Comparison of ENCODE assay signal across 12 mouse cellular contexts in the genomic region with DNA sequence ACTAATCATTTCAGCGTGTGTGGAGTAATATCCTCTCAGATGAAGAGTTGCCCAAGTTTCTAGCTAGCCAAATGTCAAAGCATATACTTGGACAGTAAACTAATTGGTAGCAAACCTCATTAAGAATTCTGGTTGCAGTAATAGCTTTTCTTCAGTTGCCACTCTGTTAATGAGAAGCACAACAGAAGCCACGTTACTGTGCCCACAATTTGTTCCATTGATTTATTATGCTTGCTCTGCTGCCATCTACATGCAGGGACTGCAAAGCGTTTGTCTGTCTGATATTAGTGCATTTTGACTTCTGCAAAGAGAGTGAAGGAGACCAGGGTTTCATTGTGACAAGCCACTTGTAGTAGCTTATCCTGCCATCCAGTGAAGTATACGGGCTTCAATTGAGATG. TPM values are rescaled to one million over a fixed set of nuclear protein-coding genes. Genes with fewer than 3 reads are reported as not detected.
A peak's percentile ranks its signal among the peaks of the same experiment; 100 is the strongest.
DNase-seq lines count a peak whose midpoint lies in the region; ATAC-seq lines count a peak whose summit lies in the region.
"Had no signal": no experiment of that assay in that cellular context is flagged by ENCODE, and none has a peak within 500 bp of the region (broad histone marks: within the 10 kb centered on the region; RNA-seq: fewer than 3 reads in every experiment).

No protein-coding gene starts in this region.

- no peaks in the 10 kb centered on the region for H3K9me3 ChIP-seq in forebrain, embryonic 12.5 days
- H3K9me3 ChIP-seq in forebrain, embryonic 11.5 days (ENCODE audit: control insufficient read depth, low read length), result no peaks in the 10 kb centered on the region
- no peaks in the 10 kb centered on the region for H3K9me3 ChIP-seq in midbrain, embryonic 14.5 days (ENCODE audit: control insufficient read depth, low read length)
- no peaks in the 10 kb centered on the region for H3K9me3 ChIP-seq in midbrain, embryonic 13.5 days
- H3K9me3 ChIP-seq in forebrain, embryonic 16.5 days (ENCODE audit: control insufficient read depth, low read length), result no peaks in the 10 kb centered on the region
- H3K9me3 ChIP-seq in intestine, embryonic 15.5 days, result no peaks in the 10 kb centered on the region
- H3K9me3 ChIP-seq: heart, embryonic 10.5 days; liver, embryonic 13.5 days had no signal

- DNase-seq in forebrain, embryonic 11.5 days (ENCODE audit: low spot score), result no peak
- DNase-seq in midbrain, embryonic 14.5 days, result peak; percentile 63
- DNase-seq in retina, embryonic 14.5 days (ENCODE audit: low spot score), result peak; percentile 58
- DNase-seq in B cell, adult 2 months, result no peak
- DNase-seq: liver, embryonic 13.5 days had no signal

- no peaks in the 10 kb centered on the region for H3K4me1 ChIP-seq in forebrain, embryonic 12.5 days
- no peaks in the 10 kb centered on the region for H3K4me1 ChIP-seq in forebrain, embryonic 11.5 days (replicated peaks; ENCODE audit: control insufficient read depth, insufficient read depth, low read length)
- H3K4me1 ChIP-seq in midbrain, embryonic 14.5 days (ENCODE audit: control insufficient read depth, insufficient read depth, low read length), result no peaks in the 10 kb centered on the region
- H3K4me1 ChIP-seq in midbrain, embryonic 13.5 days (replicated peaks), result no peaks in the 10 kb centered on the region
- 0 out of 2 replicates have a peak, but pooled peaks cover 5% of the 10 kb centered on the region for H3K4me1 ChIP-seq in forebrain, embryonic 16.5 days (replicated peaks; ENCODE audit: control insufficient read depth, insufficient read depth, low read length)
- no peaks in the 10 kb centered on the region for H3K4me1 ChIP-seq in intestine, embryonic 15.5 days (replicated peaks)
- H3K4me1 ChIP-seq: heart, embryonic 10.5 days; liver, embryonic 13.5 days had no signal

- ATAC-seq in forebrain, embryonic 12.5 days (ENCODE audit: low FRiP score), result peak; percentile 46; the same call in 1 of the 2 replicates
- ATAC-seq in forebrain, embryonic 11.5 days (replicated peaks; ENCODE audit: low FRiP score), result no peak
- no peak for ATAC-seq in midbrain, embryonic 14.5 days (ENCODE audit: low FRiP score, low TSS enrichment)
- ATAC-seq in midbrain, embryonic 13.5 days, result no peak
- peak; percentile 91 for ATAC-seq in forebrain, embryonic 16.5 days
- no peak for ATAC-seq in intestine, embryonic 15.5 days
- ATAC-seq: CD4-positive, CD25-positive, alpha-beta regulatory T cell, adult 4 months had no signal

- 54% methylated on average over 4 of the region's 4 CpGs for WGBS in forebrain, embryonic 12.5 days
- WGBS in forebrain, embryonic 11.5 days, result 57% methylated on average over 4 of the region's 4 CpGs
- 53% methylated on average over 4 of the region's 4 CpGs for WGBS in midbrain, embryonic 14.5 days
- WGBS in midbrain, embryonic 13.5 days, result 62% methylated on average over 4 of the region's 4 CpGs
- 20% methylated on average over 4 of the region's 4 CpGs for WGBS in forebrain, embryonic 16.5 days
- WGBS in intestine, embryonic 15.5 days, result 39% methylated on average over 4 of the region's 4 CpGs

- H3K27ac ChIP-seq in forebrain, embryonic 12.5 days, result no peak overlapping the region
- no peak overlapping the region for H3K27ac ChIP-seq in forebrain, embryonic 11.5 days (ENCODE audit: low read depth, low read length)
- H3K27ac ChIP-seq in midbrain, embryonic 14.5 days (replicated peaks; ENCODE audit: low read depth, low read length), result no peak overlapping the region
- H3K27ac ChIP-seq in midbrain, embryonic 13.5 days, result no peak overlapping the region
- H3K27ac ChIP-seq in forebrain, embryonic 16.5 days (ENCODE audit: low read length), result no peak overlapping the region
- H3K27ac ChIP-seq in intestine, embryonic 15.5 days, result no peak overlapping the region
- H3K27ac ChIP-seq: heart, embryonic 10.5 days; liver, embryonic 13.5 days had no signal

- no peak overlapping the region for H3K4me2 ChIP-seq in forebrain, embryonic 12.5 days
- no peak overlapping the region for H3K4me2 ChIP-seq in forebrain, embryonic 11.5 days (ENCODE audit: low read depth, low read length, severe bottlenecking)
- H3K4me2 ChIP-seq in midbrain, embryonic 14.5 days (ENCODE audit: low read length), result no peak overlapping the region
- H3K4me2 ChIP-seq in midbrain, embryonic 13.5 days (replicated peaks), result no peak overlapping the region
- no peak overlapping the region for H3K4me2 ChIP-seq in forebrain, embryonic 16.5 days (ENCODE audit: low read length)
- H3K4me2 ChIP-seq in intestine, embryonic 15.5 days (replicated peaks), result no peak overlapping the region
- H3K4me2 ChIP-seq: liver, embryonic 13.5 days had no signal

- no peak overlapping the region for H3K9ac ChIP-seq in forebrain, embryonic 12.5 days
- H3K9ac ChIP-seq in forebrain, embryonic 11.5 days (ENCODE audit: low read length), result no peak overlapping the region
- no peak overlapping the region for H3K9ac ChIP-seq in midbrain, embryonic 14.5 days (replicated peaks; ENCODE audit: low read length)
- H3K9ac ChIP-seq in midbrain, embryonic 13.5 days (replicated peaks), result no peak overlapping the region
- H3K9ac ChIP-seq in forebrain, embryonic 16.5 days (replicated peaks; ENCODE audit: low read depth, low read length), result no peak overlapping the region
- H3K9ac ChIP-seq in intestine, embryonic 15.5 days, result no peak overlapping the region
- H3K9ac ChIP-seq: liver, embryonic 13.5 days had no signal

- H3K27me3 ChIP-seq in forebrain, embryonic 12.5 days, result no peaks in the 10 kb centered on the region
- no peaks in the 10 kb centered on the region for H3K27me3 ChIP-seq in forebrain, embryonic 11.5 days (ENCODE audit: control insufficient read depth, insufficient read depth, low read length)
- H3K27me3 ChIP-seq in midbrain, embryonic 14.5 days (ENCODE audit: control insufficient read depth, insufficient read depth, low read length), result no peaks in the 10 kb centered on the region
- no peaks in the 10 kb centered on the region for H3K27me3 ChIP-seq in midbrain, embryonic 13.5 days
- H3K27me3 ChIP-seq in forebrain, embryonic 16.5 days (replicated peaks; ENCODE audit: control insufficient read depth, insufficient read depth, low read length), result no peaks in the 10 kb centered on the region
- no peaks in the 10 kb centered on the region for H3K27me3 ChIP-seq in intestine, embryonic 15.5 days (replicated peaks)
- H3K27me3 ChIP-seq: liver, embryonic 13.5 days had no signal

- no peak overlapping the region for H3K4me3 ChIP-seq in forebrain, embryonic 12.5 days (replicated peaks)
- no peak overlapping the region for H3K4me3 ChIP-seq in forebrain, embryonic 11.5 days (ENCODE audit: low read depth, low read length)
- no peak overlapping the region for H3K4me3 ChIP-seq in midbrain, embryonic 14.5 days (replicated peaks; ENCODE audit: low read depth, low read length)
- no peak overlapping the region for H3K4me3 ChIP-seq in midbrain, embryonic 13.5 days (replicated peaks)
- no peak overlapping the region for H3K4me3 ChIP-seq in forebrain, embryonic 16.5 days (replicated peaks; ENCODE audit: low read length)
- no peak overlapping the region for H3K4me3 ChIP-seq in intestine, embryonic 15.5 days (replicated peaks)
- H3K4me3 ChIP-seq: heart, embryonic 10.5 days; liver, embryonic 13.5 days had no signal

- H3K36me3 ChIP-seq in forebrain, embryonic 12.5 days (replicated peaks), result no peaks in the 10 kb centered on the region
- no peaks in the 10 kb centered on the region for H3K36me3 ChIP-seq in forebrain, embryonic 11.5 days (ENCODE audit: control insufficient read depth, insufficient read depth, low read length)
- no peaks in the 10 kb centered on the region for H3K36me3 ChIP-seq in midbrain, embryonic 14.5 days (ENCODE audit: control insufficient read depth, insufficient read depth, low read length)
- H3K36me3 ChIP-seq in midbrain, embryonic 13.5 days, result no peaks in the 10 kb centered on the region
- no peaks in the 10 kb centered on the region for H3K36me3 ChIP-seq in forebrain, embryonic 16.5 days (ENCODE audit: control insufficient read depth, insufficient read depth)
- H3K36me3 ChIP-seq in intestine, embryonic 15.5 days, result no peaks in the 10 kb centered on the region
- H3K36me3 ChIP-seq: heart, embryonic 10.5 days; liver, embryonic 13.5 days had no signal

RNA-seq across cellular contexts. Expression of a gene that starts 6.8 kb away (rescaled TPM):
- 0.38 and 0.40 TPM in 2 replicates for polyA plus RNA-seq in forebrain, embryonic 12.5 days (2016; fragmentation: Nextera tagmentation; extraction: Ambion mirVana)
- 0.13 TPM in 1 of 2 replicates, not detected in the other for polyA plus RNA-seq in forebrain, embryonic 11.5 days (2014; fragmentation: Nextera tagmentation; extraction: Ambion mirVana)
- polyA plus RNA-seq in midbrain, embryonic 14.5 days (2014; fragmentation: Nextera tagmentation; extraction: Ambion mirVana), result 0.68 and 0.86 TPM in 2 replicates
- polyA plus RNA-seq in midbrain, embryonic 13.5 days (2015; fragmentation: Nextera tagmentation; extraction: Ambion mirVana), result 0.40 and 0.79 TPM in 2 replicates
- polyA plus RNA-seq in forebrain, embryonic 16.5 days (2015; fragmentation: Nextera tagmentation; extraction: Ambion mirVana), result 0.83 and 1.3 TPM in 2 replicates
- polyA plus RNA-seq in intestine, embryonic 15.5 days (2015; fragmentation: Nextera tagmentation; extraction: Ambion mirVana), result 0.04 TPM in 1 of 2 replicates, not detected in the other
- polyA plus RNA-seq: CD4-positive, CD25-positive, alpha-beta regulatory T cell, adult 4 months; kidney, embryonic 16.5 days; liver, embryonic 13.5 days had no signal

Comparison
In these comparisons a context has a peak if more than half of its experiments do, and no peak if none do; other contexts are left out.
1. ATAC-seq: peak in forebrain, embryonic 12.5 days (single experiment) and forebrain, embryonic 16.5 days (single experiment); none in forebrain, embryonic 11.5 days (single experiment), midbrain, embryonic 14.5 days (single experiment), midbrain, embryonic 13.5 days (single experiment) and intestine, embryonic 15.5 days (single experiment).
2. DNase-seq: peak in midbrain, embryonic 14.5 days (single experiment) and retina, embryonic 14.5 days (single experiment); none in forebrain, embryonic 11.5 days (single experiment) and B cell, adult 2 months (0 of 2).